Mouse (Mus musculus) forebrain, postnatal 0 days (tissue): Measurements from ENCODE around the gene Foxk1. TPM values are rescaled to one million over a fixed set of nuclear protein-coding genes. Genes with fewer than 3 reads are reported as not detected.

ENCODE experiments used
- ATAC-seq: fragments of 200-750 bp; cut with Nextera tagmentation; 2 replicates; pipeline ENCODE4 v1.8.0; 2017; ENCODE audit warnings: mild to moderate bottlenecking, moderate library complexity
- DNase-seq: peaks from one replicate; pipeline ENCODE4 v3.0.0-alpha.2; 2015
- H3K27ac ChIP-seq: fragments of 300-500 bp; sonication (generic); 2 replicates; pipeline ENCODE4 v1.5.1; 2014; ENCODE audit warnings: low read depth, mild to moderate bottlenecking, antibody characterized with exemption, low read length, moderate library complexity, mixed read lengths
- H3K27me3 ChIP-seq: fragments of 300-500 bp; sonication (generic); 2 replicates; pipeline ENCODE4 v1.6.1; 2014; ENCODE audit warnings: mild to moderate bottlenecking, low read length, mixed read lengths; ENCODE audit not compliant: insufficient read depth
- H3K36me3 ChIP-seq: fragments of 300-500 bp; sonication (generic); 2 replicates; pipeline ENCODE4 v1.6.1; 2014; ENCODE audit warnings: mild to moderate bottlenecking, moderate library complexity; ENCODE audit not compliant: insufficient read depth
- H3K4me1 ChIP-seq: fragments of 300-500 bp; sonication (generic); 2 replicates; pipeline ENCODE4 v1.6.1; 2014; ENCODE audit warnings: antibody characterized with exemption; ENCODE audit not compliant: insufficient read depth
- H3K4me2 ChIP-seq: fragments of 300-500 bp; sonication (generic); 2 replicates; pipeline ENCODE4 v1.6.1; 2014; ENCODE audit warnings: low read depth, mild to moderate bottlenecking, moderate library complexity
- H3K4me3 ChIP-seq: fragments of 300-500 bp; sonication (generic); 2 replicates; pipeline ENCODE4 v1.5.1; 2014; ENCODE audit warnings: low read depth, low read length, mixed read lengths
- H3K9ac ChIP-seq: fragments of 300-500 bp; sonication (generic); 2 replicates; pipeline ENCODE4 v1.6.1; 2014; ENCODE audit warnings: mild to moderate bottlenecking
- H3K9me3 ChIP-seq: fragments of 300-500 bp; sonication (generic); 2 replicates; pipeline ENCODE4 v1.6.1; 2016; ENCODE audit warnings: low read length
- CTCF ChIP-seq: sonication (generic); IDR thresholded peaks from 2 replicates; pipeline ENCODE4 v1.5.1; 2016; ENCODE audit warnings: antibody characterized with exemption, control low read depth, low read depth
- WGBS: fragments of 180-500 bp; shearing (Covaris S2); extraction: QIAGEN DNeasy Blood & Tissue Kit; methylation state at CpG from one replicate; pipeline ENCODE4 v1.1.7; 2014; 5-methylcytosine and 5-hydroxymethylcytosine counted together
- polyA plus RNA-seq: library from polyadenylated mRNA; unstranded; fragments of >200 nt; fragmentation: Nextera tagmentation; extraction: Ambion mirVana; gene quantifications from 2 replicates; pipeline ENCODE4 v1.2.1, GENCODE M21; 2015
- total RNA-seq: library from RNA; depleted of rRNA; stranded (reverse); fragments of >200 nt; gene quantifications from 2 replicates; pipeline ENCODE4 v1.2.3, GENCODE M21; 2014

The Foxk1 gene
- total and polyA plus RNA-seq, 2 experiments from 2014 or later: 5.0 to 19.0 TPM

DNA sequence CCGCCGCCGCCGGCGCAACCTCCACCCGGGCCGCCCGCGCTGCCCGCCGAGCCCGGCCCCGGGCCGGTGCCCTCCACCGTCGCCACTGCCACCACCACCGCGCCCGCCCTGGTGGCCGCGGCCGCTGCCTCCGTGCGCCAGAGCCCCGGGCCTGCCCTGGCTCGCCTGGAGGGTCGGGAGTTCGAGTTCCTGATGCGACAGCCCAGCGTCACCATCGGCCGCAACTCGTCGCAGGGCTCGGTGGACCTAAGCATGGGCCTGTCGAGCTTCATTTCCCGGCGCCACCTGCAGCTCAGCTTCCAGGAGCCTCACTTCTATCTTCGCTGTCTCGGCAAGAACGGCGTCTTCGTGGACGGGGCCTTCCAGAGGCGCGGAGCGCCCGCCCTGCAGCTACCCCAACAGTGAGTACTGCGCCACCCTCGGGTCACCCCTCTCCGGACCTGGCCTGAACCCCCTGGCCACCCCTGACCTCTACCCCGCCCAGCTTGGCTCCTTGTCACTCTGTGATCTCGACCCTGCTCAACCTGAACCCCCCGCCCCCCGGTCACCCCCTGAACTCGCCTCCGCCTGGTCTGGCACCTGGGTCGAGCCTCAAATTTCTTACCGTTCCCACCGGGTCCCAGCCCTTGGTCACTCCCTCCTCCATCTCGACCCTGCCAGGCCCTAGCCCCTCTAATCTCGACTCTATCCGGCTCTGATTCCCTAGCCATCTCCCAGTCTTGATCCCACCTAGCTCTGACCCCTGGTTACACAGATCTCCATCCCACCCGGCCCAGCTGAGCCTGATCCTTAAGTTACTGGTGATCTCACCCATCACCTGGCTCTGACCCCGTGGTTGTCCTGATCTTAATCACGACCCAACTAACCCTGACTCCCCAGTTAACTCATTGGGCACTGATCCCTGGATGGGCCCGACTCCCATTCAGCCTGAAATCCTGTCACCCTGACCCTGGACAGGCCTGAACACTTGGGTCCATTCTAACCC lies 636 bp downstream of the Foxk1 start:
- peak; percentile 54 for ATAC-seq
- Histone ChIP-seq H3K27ac (peak overlapping the region; percentile 85), H3K9ac (peak overlapping the region; percentile 90), H3K4me3 (peak overlapping the region; percentile 99), H3K9me3 (no peaks in the 10 kb centered on the region), H3K36me3 (no peaks in the 10 kb centered on the region; the same call in 1 of the 2 replicates), H3K27me3 (no peaks in the 10 kb centered on the region), H3K4me2 (peak overlapping the region; percentile 90), H3K4me1 (peaks cover 32% of the 10 kb centered on the region)
- WGBS: 2% methylated on average over 54 of the region's 67 CpGs
- peak; percentile 14; the same call in 1 of the 2 replicates for TF ChIP-seq CTCF
- DNase-seq: peak; percentile 62

DNA sequence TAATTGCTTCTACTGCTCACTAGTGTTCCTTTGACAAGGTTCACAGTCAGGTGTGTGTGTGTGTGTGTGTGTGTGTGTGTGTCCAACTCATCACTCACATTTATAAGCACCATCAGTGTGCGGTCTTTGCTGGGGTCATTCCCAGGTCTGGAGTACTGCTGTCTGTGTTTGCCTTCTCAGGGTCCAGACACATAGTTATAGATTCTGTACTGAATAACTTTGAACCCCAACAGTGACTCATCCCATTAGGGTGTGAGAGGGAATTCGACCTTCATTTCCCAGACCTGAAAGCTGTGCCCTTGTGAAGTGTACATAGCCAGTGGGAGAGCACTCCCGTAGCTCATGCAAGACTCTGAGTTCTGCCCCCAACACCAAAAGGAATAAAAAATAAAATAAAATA lies 2.4 kb downstream of the Foxk1 start:
- ATAC-seq (no peak), DNase-seq (no peak)
- Histone ChIP-seq H3K4me3 (no peak overlapping the region), H3K9ac (no peak overlapping the region), H3K27me3 (no peaks in the 10 kb centered on the region), H3K27ac (no peak overlapping the region), H3K36me3 (no peaks in the 10 kb centered on the region; the same call in 1 of the 2 replicates), H3K4me1 (peaks cover 32% of the 10 kb centered on the region), H3K4me2 (peak overlapping the region; percentile 90), H3K9me3 (no peaks in the 10 kb centered on the region)
- WGBS: 82% methylated on average over 3 of the region's 3 CpGs
- TF ChIP-seq CTCF: no peak

DNA sequence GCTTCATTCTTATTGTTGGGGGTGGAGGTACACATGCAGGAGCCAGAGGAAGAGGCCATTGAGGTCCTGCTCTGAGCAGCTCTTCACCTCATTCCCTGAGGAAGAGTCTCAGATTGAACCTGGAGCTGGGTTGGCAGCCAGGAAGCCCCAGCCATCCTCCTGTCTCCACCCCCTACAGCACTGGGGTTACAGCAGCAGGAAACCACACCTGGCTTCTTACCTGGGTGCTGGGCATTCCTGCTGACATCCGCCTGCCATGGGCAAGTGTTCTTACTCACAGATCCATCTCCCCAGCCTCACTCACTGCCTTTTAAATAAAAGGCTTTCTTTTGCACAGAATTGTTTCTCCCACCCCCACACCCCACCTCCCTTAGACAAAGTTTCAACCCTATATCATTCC lies 3.0 kb downstream of the Foxk1 start:
- H3K9ac ChIP-seq: no peak overlapping the region

DNA sequence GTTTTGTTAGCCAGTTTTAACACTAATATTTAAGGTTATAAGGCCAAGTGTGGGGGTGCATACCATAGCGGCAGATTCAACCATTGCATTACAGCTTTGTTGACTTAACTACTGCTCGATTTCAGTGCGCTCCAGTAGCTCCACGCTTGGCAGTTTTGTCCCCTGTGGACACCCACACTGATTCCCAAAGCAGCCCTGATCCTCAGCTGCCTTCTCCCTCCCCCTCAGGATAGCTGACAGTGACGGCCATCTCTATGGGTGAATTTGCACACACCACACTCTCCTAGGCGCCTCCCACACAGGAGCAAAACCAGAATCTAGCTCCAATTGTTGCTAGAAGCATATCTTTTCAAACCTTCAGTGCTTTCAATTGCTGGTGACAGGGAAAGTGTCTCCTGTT lies 4.1 kb downstream of the Foxk1 start:
- Histone ChIP-seq H3K4me2 (no peak overlapping the region), H3K4me3 (no peak overlapping the region), H3K9me3 (no peaks in the 10 kb centered on the region), H3K36me3 (no peaks in the 10 kb centered on the region; the same call in 1 of the 2 replicates), H3K4me1 (peaks cover 40% of the 10 kb centered on the region), H3K9ac (no peak overlapping the region), H3K27me3 (no peaks in the 10 kb centered on the region), H3K27ac (no peak overlapping the region)
- DNase-seq (no peak), ATAC-seq (no peak)
- WGBS: 77% methylated on average over 6 of the region's 6 CpGs
- no peak for TF ChIP-seq CTCF

More for the DNA sequence above, 3.0 kb downstream of the Foxk1 start:
- no peaks in the 10 kb centered on the region; the same call in 1 of the 2 replicates for H3K36me3 ChIP-seq
- H3K4me2 ChIP-seq: peak overlapping the region; percentile 15
- DNase-seq (no peak), ATAC-seq (no peak)
- no peak overlapping the region for H3K4me3 ChIP-seq
- no peaks in the 10 kb centered on the region for H3K27me3 ChIP-seq
- TF ChIP-seq CTCF: no peak
- H3K27ac ChIP-seq: no peak overlapping the region
- 94% methylated on average over 1 of the region's 1 CpGs for WGBS
- H3K9me3 ChIP-seq: no peaks in the 10 kb centered on the region
- H3K4me1 ChIP-seq: peaks cover 34% of the 10 kb centered on the region

DNA sequence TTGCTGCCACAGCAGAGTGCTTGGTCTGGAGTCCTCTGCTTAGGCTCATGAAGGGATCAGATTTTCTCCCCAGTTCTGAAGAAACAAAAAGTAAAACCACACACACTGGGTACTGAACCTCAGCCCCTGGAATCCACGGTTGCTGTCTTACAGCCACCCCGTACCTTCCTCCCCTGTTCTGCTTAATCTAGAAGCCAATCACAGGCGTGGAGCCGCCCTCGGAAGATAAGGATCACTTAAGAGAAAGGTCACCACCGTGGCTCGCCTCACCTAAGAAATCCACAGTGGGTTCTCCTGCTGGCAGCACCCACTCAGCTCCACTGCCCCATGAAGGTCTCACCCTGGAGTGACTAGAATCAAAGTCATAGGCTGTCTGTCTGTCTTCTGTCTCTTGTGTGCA lies 5.1 kb downstream of the Foxk1 start:
- no peak for TF ChIP-seq CTCF
- ATAC-seq: no peak
- 90% methylated on average over 7 of the region's 7 CpGs for WGBS
- no peaks in the 10 kb centered on the region for H3K9me3 ChIP-seq
- H3K4me2 ChIP-seq: no peak overlapping the region
- H3K36me3 ChIP-seq: no peaks in the 10 kb centered on the region; the same call in 1 of the 2 replicates
- no peak for DNase-seq
- H3K4me3 ChIP-seq: no peak overlapping the region
- H3K4me1 ChIP-seq: peaks cover 38% of the 10 kb centered on the region
- H3K9ac ChIP-seq: no peak overlapping the region
- H3K27me3 ChIP-seq: no peaks in the 10 kb centered on the region
- no peak overlapping the region for H3K27ac ChIP-seq

DNA sequence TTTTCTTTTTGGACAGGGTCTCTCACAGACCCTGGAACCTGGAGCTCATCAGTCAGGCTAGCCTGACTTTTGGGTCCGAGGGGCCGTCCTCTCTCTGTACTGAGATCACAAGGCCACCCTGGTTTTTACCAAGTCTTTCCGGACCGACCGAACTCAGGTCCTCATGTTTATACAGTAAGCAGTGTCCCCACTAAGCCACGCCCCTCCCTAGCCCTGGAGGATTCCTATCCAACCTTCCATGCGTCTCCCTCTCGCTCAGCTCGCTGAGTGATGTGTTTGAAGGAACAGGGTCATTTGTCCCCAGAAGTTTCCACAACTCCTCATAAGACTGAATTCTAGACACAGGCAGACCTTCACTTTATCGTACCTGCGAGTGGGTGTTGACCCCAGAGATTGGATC lies 5.6 kb downstream of the Foxk1 start:
- H3K9ac ChIP-seq: no peak overlapping the region
- peaks cover 38% of the 10 kb centered on the region for H3K4me1 ChIP-seq
- H3K4me3 ChIP-seq: no peak overlapping the region
- no peak overlapping the region for H3K4me2 ChIP-seq
- H3K9me3 ChIP-seq: no peaks in the 10 kb centered on the region
- no peaks in the 10 kb centered on the region; the same call in 1 of the 2 replicates for H3K36me3 ChIP-seq
- no peaks in the 10 kb centered on the region for H3K27me3 ChIP-seq
- ATAC-seq (no peak), DNase-seq (no peak)
- WGBS: 84% methylated on average over 11 of the region's 11 CpGs
- no peak for TF ChIP-seq CTCF
- H3K27ac ChIP-seq: no peak overlapping the region

DNA sequence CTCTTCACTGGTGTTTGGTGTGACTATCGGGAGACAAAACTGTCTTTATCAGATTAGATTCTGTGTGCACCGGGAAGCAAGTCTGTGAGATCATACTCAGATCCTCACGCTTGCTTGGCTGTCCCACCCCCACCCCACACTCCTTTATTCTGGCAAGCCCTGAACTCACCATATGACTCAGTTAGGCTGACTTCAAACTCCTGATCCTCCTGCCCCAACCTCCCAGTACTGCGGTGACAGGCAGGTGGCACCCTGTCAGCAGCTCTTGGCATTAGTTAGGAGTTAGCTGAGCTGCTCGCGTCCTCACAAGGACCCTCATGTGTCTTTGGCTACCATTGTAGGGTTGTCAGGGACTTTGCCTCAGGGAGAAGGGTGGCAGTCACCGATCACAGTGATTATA lies 6.1 kb downstream of the Foxk1 start:
- ATAC-seq (0 out of 2 replicates have a peak, but pooled peaks have one; percentile 29), DNase-seq (no peak)
- no peak overlapping the region for H3K9ac ChIP-seq
- no peak overlapping the region for H3K4me3 ChIP-seq
- H3K4me2 ChIP-seq: no peak overlapping the region
- H3K4me1 ChIP-seq: peaks cover 35% of the 10 kb centered on the region
- 59% methylated on average over 7 of the region's 7 CpGs for WGBS
- no peak for TF ChIP-seq CTCF
- no peaks in the 10 kb centered on the region; the same call in 1 of the 2 replicates for H3K36me3 ChIP-seq
- no peak overlapping the region for H3K27ac ChIP-seq
- H3K27me3 ChIP-seq: no peaks in the 10 kb centered on the region
- no peaks in the 10 kb centered on the region for H3K9me3 ChIP-seq
